Mouse (Mus musculus) thymus, adult 2 months (tissue): ENCODE results near the gene Mthfd1l. TPM values are rescaled to one million over a fixed set of nuclear protein-coding genes. Genes with fewer than 3 reads are reported as not detected.

Experiments
- DNase-seq: peaks from one replicate; pipeline ENCODE4 v3.0.0; 2021
- H3K27ac ChIP-seq: fragments of 200-500 bp; 2 replicates; pipeline ENCODE4 v1.5.1; 2012; ENCODE audit warnings: low read length, control low read depth; ENCODE audit not compliant: control insufficient read depth, insufficient read depth
- H3K27me3 ChIP-seq: fragments of 200-500 bp; 2 replicates; pipeline ENCODE4 v1.6.1; 2012; ENCODE audit warnings: mild to moderate bottlenecking, low read length, moderate library complexity, mixed read lengths; ENCODE audit not compliant: control insufficient read depth, insufficient read depth
- H3K36me3 ChIP-seq: fragments of 200-500 bp; 2 replicates; pipeline ENCODE4 v1.6.1; 2012; ENCODE audit warnings: mild to moderate bottlenecking, low read length, moderate library complexity; ENCODE audit not compliant: control insufficient read depth, insufficient read depth
- H3K4me1 ChIP-seq: fragments of 200-500 bp; replicated peaks from 2 replicates; pipeline ENCODE4 v1.6.1; 2012; ENCODE audit warnings: low read length; ENCODE audit not compliant: control insufficient read depth, insufficient read depth
- H3K4me3 ChIP-seq: fragments of 200-500 bp; 2 replicates; pipeline ENCODE4 v1.5.1; 2012; ENCODE audit warnings: mild to moderate bottlenecking, low read length, control low read depth, moderate library complexity; ENCODE audit not compliant: control insufficient read depth, insufficient read depth
- CTCF ChIP-seq: fragments of 200-500 bp; IDR thresholded peaks from 2 replicates; pipeline ENCODE4 v1.5.1; 2012; ENCODE audit warnings: mild to moderate bottlenecking, control low read depth, low read length, moderate library complexity, borderline replicate concordance; ENCODE audit not compliant: control insufficient read depth, poor library complexity, insufficient read depth; ENCODE audit errors: extremely low read depth
- POLR2A ChIP-seq: fragments of 200-500 bp; IDR thresholded peaks from 2 replicates; pipeline ENCODE4 v1.6.1; 2012; ENCODE audit warnings: mild to moderate bottlenecking, low read length, control low read depth, moderate library complexity; ENCODE audit not compliant: control insufficient read depth, poor library complexity, insufficient read depth; ENCODE audit errors: extremely low read depth
- WGBS: fragments of 180-500 bp; shearing (Covaris S2); methylation state at CpG from one replicate; pipeline ENCODE4 v1.1.7; 2018; 5-methylcytosine and 5-hydroxymethylcytosine counted together
- polyA plus RNA-seq: library from polyadenylated mRNA; depleted of rRNA; stranded (reverse); fragments of >200 nt; gene quantifications from 2 replicates; pipeline ENCODE4 v1.2.3, GENCODE M21; 2012

Gene Mthfd1l
- polyA plus RNA-seq, 1 experiment, result 8.7 TPM

DNA sequence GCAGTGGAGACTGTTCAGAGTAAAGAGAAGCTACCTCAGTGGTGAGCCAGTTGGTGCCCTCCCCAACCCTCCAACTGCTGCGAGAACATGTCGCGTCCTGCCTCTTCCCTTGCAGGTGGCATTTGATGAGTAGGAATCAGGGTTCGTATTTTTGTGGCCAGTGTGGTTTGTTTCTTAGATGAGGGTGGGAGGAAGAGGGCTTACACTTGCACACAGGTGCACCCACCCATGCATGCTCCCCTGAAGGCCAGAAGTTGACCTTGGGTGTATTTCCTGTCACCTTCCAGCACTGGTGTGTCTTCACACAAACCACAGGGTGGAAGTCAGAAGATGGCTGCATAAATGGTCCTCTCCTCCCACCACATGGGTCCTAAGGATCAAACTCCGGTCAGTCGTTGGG, 127.1 kb downstream of the Mthfd1l start:
- peaks cover 27% of the 10 kb centered on the region for H3K4me1 ChIP-seq
- TF ChIP-seq POLR2A (no peak), CTCF (no peak)
- no peak overlapping the region for H3K4me3 ChIP-seq
- H3K27ac ChIP-seq, result peak overlapping the region; percentile 86
- 6% methylated on average over 6 of the region's 6 CpGs for WGBS
- no peaks in the 10 kb centered on the region for H3K27me3 ChIP-seq
- DNase-seq, result peak; percentile 76
- no peaks in the 10 kb centered on the region for H3K36me3 ChIP-seq

- TF ChIP-seq CTCF (no peak), POLR2A (no peak)
- Histone ChIP-seq H3K36me3 (0 out of 2 replicates have a peak, but pooled peaks cover 4% of the 10 kb centered on the region), H3K4me3 (no peak overlapping the region), H3K27ac (no peak overlapping the region), H3K27me3 (no peaks in the 10 kb centered on the region), H3K4me1 (peaks cover 5% of the 10 kb centered on the region; the same call in 1 of the 2 replicates)
- no peak for DNase-seq
- 93% methylated on average over 10 of the region's 10 CpGs for WGBS
These were observed 133.0 kb downstream of the Mthfd1l start for GRCm38 (mm10) chr10:4105676-4106528.

GRCm38 (mm10) chr10:4107661-4108338, 134.9 kb downstream of the Mthfd1l start:
- Histone ChIP-seq H3K4me1 (no peaks in the 10 kb centered on the region), H3K36me3 (0 out of 2 replicates have a peak, but pooled peaks cover 4% of the 10 kb centered on the region), H3K27me3 (no peaks in the 10 kb centered on the region), H3K4me3 (no peak overlapping the region), H3K27ac (no peak overlapping the region)
- no peak for DNase-seq
- 81% methylated on average over 7 of the region's 7 CpGs for WGBS
- TF ChIP-seq POLR2A, result no peak
- TF ChIP-seq CTCF, result no peak

- 0 out of 2 replicates have a peak, but pooled peaks cover 4% of the 10 kb centered on the region for H3K36me3 ChIP-seq
- WGBS, result 98% methylated on average over 9 of the region's 9 CpGs
- no peaks in the 10 kb centered on the region for H3K4me1 ChIP-seq
- H3K4me3 ChIP-seq, result no peak overlapping the region
- no peak for TF ChIP-seq POLR2A
- TF ChIP-seq CTCF, result no peak
- H3K27me3 ChIP-seq, result no peaks in the 10 kb centered on the region
- H3K27ac ChIP-seq, result no peak overlapping the region
- no peak for DNase-seq
These were observed 135.5 kb downstream of the Mthfd1l start for GRCm38 (mm10) chr10:4108462-4108861.

GRCm38 (mm10) chr10:4111095-4111794, 138.3 kb downstream of the Mthfd1l start:
- DNase-seq, result no peak
- no peaks in the 10 kb centered on the region for H3K27me3 ChIP-seq
- H3K4me3 ChIP-seq, result no peak overlapping the region
- TF ChIP-seq CTCF (no peak), POLR2A (no peak)
- H3K4me1 ChIP-seq, result no peaks in the 10 kb centered on the region
- H3K27ac ChIP-seq, result no peak overlapping the region
- WGBS, result 94% methylated on average over 19 of the region's 19 CpGs
- H3K36me3 ChIP-seq, result 0 out of 2 replicates have a peak, but pooled peaks cover 4% of the 10 kb centered on the region

DNA sequence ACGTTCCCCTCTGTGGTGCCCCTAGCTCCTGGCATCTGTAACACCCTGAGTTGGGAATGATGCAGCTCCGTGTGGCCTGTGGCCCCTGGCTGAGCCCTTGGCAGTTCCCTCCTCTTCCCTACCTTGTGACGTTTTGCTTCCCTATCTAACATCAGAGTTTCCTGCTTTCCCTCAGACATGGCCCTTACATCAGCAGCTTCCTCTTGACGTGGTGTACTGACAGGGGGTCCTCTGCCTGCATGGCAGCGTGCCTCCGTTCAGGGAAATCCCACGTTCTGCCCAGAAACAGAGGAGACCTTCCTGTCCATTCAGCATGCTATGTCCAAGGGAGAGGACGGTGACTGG, 138.8 kb downstream of the Mthfd1l start:
- no peak for TF ChIP-seq POLR2A
- no peak for TF ChIP-seq CTCF
- no peak overlapping the region for H3K4me3 ChIP-seq
- no peak for DNase-seq

More for the DNA sequence above, 138.8 kb downstream of the Mthfd1l start:
- no peak overlapping the region for H3K27ac ChIP-seq
- H3K27me3 ChIP-seq, result no peaks in the 10 kb centered on the region
- 0 out of 2 replicates have a peak, but pooled peaks cover 2% of the 10 kb centered on the region for H3K4me1 ChIP-seq
- 0 out of 2 replicates have a peak, but pooled peaks cover under 1% of the 10 kb centered on the region for H3K36me3 ChIP-seq
- 82% methylated on average over 8 of the region's 8 CpGs for WGBS
